Mouse (Mus musculus): ENCODE results near the gene 1700022I11Rik. TPM values are rescaled to one million over a fixed set of nuclear protein-coding genes. Genes with fewer than 3 reads are reported as not detected.
A peak's percentile ranks its signal among the peaks of the same experiment; 100 is the strongest.

The 1700022I11Rik gene
- polyA plus RNA-seq (2015; fragmentation: Nextera tagmentation; extraction: Ambion mirVana) = 0.44 and 1.3 TPM in 2 replicates

- H3K27ac ChIP-seq (ENCODE audit: low read depth, low read length) = no peak within 1 kb of the TSS
- no peak for ATAC-seq
- H3K4me3 ChIP-seq (ENCODE audit: low read length) = no peak within 1 kb of the TSS
- WGBS = 95% methylated on average over 4 of the region's 4 CpGs
- H3K27me3 ChIP-seq (replicated peaks; ENCODE audit: control insufficient read depth, insufficient read depth, low read length) = no peaks in the 10 kb centered on the region
- H3K4me2 ChIP-seq (ENCODE audit: low read length) = no peak within 1 kb of the TSS
- no peaks in the 10 kb centered on the region for H3K36me3 ChIP-seq (ENCODE audit: control insufficient read depth, insufficient read depth, low read length)
- H3K9me3 ChIP-seq (ENCODE audit: control insufficient read depth, low read length) = no peaks in the 10 kb centered on the region
- peaks cover 4% of the 10 kb centered on the region for H3K4me1 ChIP-seq (ENCODE audit: control insufficient read depth, insufficient read depth, low read depth, low read length)
- H3K9ac ChIP-seq (ENCODE audit: low read depth, low read length) = no peak within 1 kb of the TSS
Observed at GRCm38 (mm10) chr4:42969304-42969703, at the start of gene 1700022I11Rik. Gene 1700022I11Rik, plus strand, starts transcription at chr4:42969604.

GRCm38 (mm10) chr4:42920726-42921125 is 48.7 kb upstream of the 1700022I11Rik start:
- Histone ChIP-seq H3K9ac (ENCODE audit: low read depth, low read length) (no peak overlapping the region), H3K9me3 (ENCODE audit: control insufficient read depth, low read length) (no peaks in the 10 kb centered on the region), H3K4me1 (ENCODE audit: control insufficient read depth, insufficient read depth, low read depth, low read length) (peaks cover 11% of the 10 kb centered on the region), H3K4me2 (ENCODE audit: low read length) (no peak overlapping the region), H3K4me3 (ENCODE audit: low read length) (no peak overlapping the region), H3K27me3 (replicated peaks; ENCODE audit: control insufficient read depth, insufficient read depth, low read length) (0 out of 2 replicates have a peak, but pooled peaks cover under 1% of the 10 kb centered on the region), H3K27ac (ENCODE audit: low read depth, low read length) (no peak overlapping the region), H3K36me3 (ENCODE audit: control insufficient read depth, insufficient read depth, low read length) (no peaks in the 10 kb centered on the region)
- 86% methylated on average over 9 of the region's 9 CpGs for WGBS
- no peak for ATAC-seq

- Histone ChIP-seq H3K4me1 (ENCODE audit: control insufficient read depth, insufficient read depth, low read depth, low read length) (peaks cover 9% of the 10 kb centered on the region; the same call in 1 of the 2 replicates), H3K4me3 (ENCODE audit: low read length) (no peak overlapping the region), H3K4me2 (ENCODE audit: low read length) (no peak overlapping the region), H3K36me3 (ENCODE audit: control insufficient read depth, insufficient read depth, low read length) (no peaks in the 10 kb centered on the region), H3K9ac (ENCODE audit: low read depth, low read length) (no peak overlapping the region), H3K27me3 (replicated peaks; ENCODE audit: control insufficient read depth, insufficient read depth, low read length) (no peaks in the 10 kb centered on the region), H3K27ac (ENCODE audit: low read depth, low read length) (no peak overlapping the region), H3K9me3 (ENCODE audit: control insufficient read depth, low read length) (no peaks in the 10 kb centered on the region)
- WGBS = 68% methylated on average over 2 of the region's 2 CpGs
- ATAC-seq = no peak
Observed at GRCm38 (mm10) chr4:42921536-42921935, 47.9 kb upstream of the 1700022I11Rik start.

- peak; percentile 71 for ATAC-seq
- Histone ChIP-seq H3K9ac (ENCODE audit: low read depth, low read length) (no peak overlapping the region), H3K4me1 (ENCODE audit: control insufficient read depth, insufficient read depth, low read depth, low read length) (peaks cover 9% of the 10 kb centered on the region; the same call in 1 of the 2 replicates), H3K9me3 (ENCODE audit: control insufficient read depth, low read length) (no peaks in the 10 kb centered on the region), H3K4me3 (ENCODE audit: low read length) (no peak overlapping the region), H3K27me3 (replicated peaks; ENCODE audit: control insufficient read depth, insufficient read depth, low read length) (no peaks in the 10 kb centered on the region), H3K4me2 (ENCODE audit: low read length) (peak overlapping the region; percentile 22; the same call in 1 of the 2 replicates), H3K36me3 (ENCODE audit: control insufficient read depth, insufficient read depth, low read length) (no peaks in the 10 kb centered on the region), H3K27ac (ENCODE audit: low read depth, low read length) (no peak overlapping the region)
- 58% methylated on average over 6 of the region's 6 CpGs for WGBS
Observed at GRCm38 (mm10) chr4:42922056-42922455, 47.3 kb upstream of the 1700022I11Rik start.

- no peak overlapping the region for H3K9ac ChIP-seq (ENCODE audit: low read depth, low read length)
- H3K4me2 ChIP-seq (ENCODE audit: low read length) = peak overlapping the region; percentile 22; the same call in 1 of the 2 replicates
- H3K9me3 ChIP-seq (ENCODE audit: control insufficient read depth, low read length) = no peaks in the 10 kb centered on the region
- H3K36me3 ChIP-seq (ENCODE audit: control insufficient read depth, insufficient read depth, low read length) = no peaks in the 10 kb centered on the region
- H3K4me3 ChIP-seq (ENCODE audit: low read length) = no peak overlapping the region
- WGBS = 86% methylated on average over 8 of the region's 8 CpGs
- ATAC-seq = no peak
- H3K27ac ChIP-seq (ENCODE audit: low read depth, low read length) = no peak overlapping the region
- H3K27me3 ChIP-seq (replicated peaks; ENCODE audit: control insufficient read depth, insufficient read depth, low read length) = no peaks in the 10 kb centered on the region
- peaks cover 6% of the 10 kb centered on the region; the same call in 1 of the 2 replicates for H3K4me1 ChIP-seq (ENCODE audit: control insufficient read depth, insufficient read depth, low read depth, low read length)
Observed at GRCm38 (mm10) chr4:42922461-42922860, 46.9 kb upstream of the 1700022I11Rik start.

GRCm38 (mm10) chr4:42924095-42924710 is 45.2 kb upstream of the 1700022I11Rik start:
- Histone ChIP-seq H3K4me3 (ENCODE audit: low read length) (no peak overlapping the region), H3K4me1 (ENCODE audit: control insufficient read depth, insufficient read depth, low read depth, low read length) (peaks cover 5% of the 10 kb centered on the region; the same call in 1 of the 2 replicates), H3K27me3 (replicated peaks; ENCODE audit: control insufficient read depth, insufficient read depth, low read length) (no peaks in the 10 kb centered on the region), H3K27ac (ENCODE audit: low read depth, low read length) (no peak overlapping the region), H3K36me3 (ENCODE audit: control insufficient read depth, insufficient read depth, low read length) (no peaks in the 10 kb centered on the region), H3K4me2 (ENCODE audit: low read length) (no peak overlapping the region), H3K9me3 (ENCODE audit: control insufficient read depth, low read length) (no peaks in the 10 kb centered on the region), H3K9ac (ENCODE audit: low read depth, low read length) (no peak overlapping the region)
- ATAC-seq = no peak
- 72% methylated on average over 13 of the region's 13 CpGs for WGBS

GRCm38 (mm10) chr4:42928209-42928608 is 41.2 kb upstream of the 1700022I11Rik start:
- no peak overlapping the region for H3K4me3 ChIP-seq (ENCODE audit: low read length)
- no peak overlapping the region for H3K9ac ChIP-seq (ENCODE audit: low read depth, low read length)
- H3K36me3 ChIP-seq (ENCODE audit: control insufficient read depth, insufficient read depth, low read length) = no peaks in the 10 kb centered on the region
- H3K27ac ChIP-seq (ENCODE audit: low read depth, low read length) = no peak overlapping the region
- H3K9me3 ChIP-seq (ENCODE audit: control insufficient read depth, low read length) = no peaks in the 10 kb centered on the region
- ATAC-seq = no peak
- no peaks in the 10 kb centered on the region for H3K4me1 ChIP-seq (ENCODE audit: control insufficient read depth, insufficient read depth, low read depth, low read length)
- 87% methylated on average over 5 of the region's 5 CpGs for WGBS
- H3K4me2 ChIP-seq (ENCODE audit: low read length) = no peak overlapping the region
- H3K27me3 ChIP-seq (replicated peaks; ENCODE audit: control insufficient read depth, insufficient read depth, low read length) = no peaks in the 10 kb centered on the region

GRCm38 (mm10) chr4:42928952-42929351 is 40.5 kb upstream of the 1700022I11Rik start:
- WGBS = 92% methylated on average over 9 of the region's 9 CpGs
- no peak for ATAC-seq
- H3K27me3 ChIP-seq (replicated peaks; ENCODE audit: control insufficient read depth, insufficient read depth, low read length) = no peaks in the 10 kb centered on the region

GRCm38 (mm10) chr4:42932229-42932969 is 37.0 kb upstream of the 1700022I11Rik start:
- Histone ChIP-seq H3K9ac (ENCODE audit: low read depth, low read length) (no peak overlapping the region), H3K4me1 (ENCODE audit: control insufficient read depth, insufficient read depth, low read depth, low read length) (no peaks in the 10 kb centered on the region), H3K36me3 (ENCODE audit: control insufficient read depth, insufficient read depth, low read length) (no peaks in the 10 kb centered on the region), H3K9me3 (ENCODE audit: control insufficient read depth, low read length) (no peaks in the 10 kb centered on the region), H3K27me3 (replicated peaks; ENCODE audit: control insufficient read depth, insufficient read depth, low read length) (no peaks in the 10 kb centered on the region), H3K4me2 (ENCODE audit: low read length) (no peak overlapping the region), H3K4me3 (ENCODE audit: low read length) (no peak overlapping the region), H3K27ac (ENCODE audit: low read depth, low read length) (no peak overlapping the region)
- no peak for ATAC-seq
- 64% methylated on average over 8 of the region's 8 CpGs for WGBS

More at GRCm38 (mm10) chr4:42928952-42929351, 40.5 kb upstream of the 1700022I11Rik start:
- Histone ChIP-seq H3K4me3 (ENCODE audit: low read length) (no peak overlapping the region), H3K4me1 (ENCODE audit: control insufficient read depth, insufficient read depth, low read depth, low read length) (no peaks in the 10 kb centered on the region), H3K4me2 (ENCODE audit: low read length) (no peak overlapping the region), H3K9me3 (ENCODE audit: control insufficient read depth, low read length) (no peaks in the 10 kb centered on the region), H3K27ac (ENCODE audit: low read depth, low read length) (no peak overlapping the region), H3K36me3 (ENCODE audit: control insufficient read depth, insufficient read depth, low read length) (no peaks in the 10 kb centered on the region), H3K9ac (ENCODE audit: low read depth, low read length) (no peak overlapping the region)
